Mouse (Mus musculus): ENCODE data around the gene Fbn1. TPM values are rescaled to one million over a fixed set of nuclear protein-coding genes. Genes with fewer than 3 reads are reported as not detected.

The Fbn1 gene
- total and polyA plus RNA-seq, 3 experiments: 15.0 to 43.9 (median 28.8) TPM

GRCm38 (mm10) chr2:125375926-125376325 lies 131.9 kb downstream of the Fbn1 start:
- Histone ChIP-seq H3K9ac (ENCODE audit: low read depth, low read length) (no peak overlapping the region), H3K79me2 (replicated peaks; ENCODE audit: control insufficient read depth, insufficient read depth, low read length) (no peaks in the 10 kb centered on the region), H3K36me3 (ENCODE audit: control insufficient read depth, insufficient read depth, low read length) (peaks cover 6% of the 10 kb centered on the region), H3K4me3 (no peak overlapping the region), H3K27ac (no peak overlapping the region), H3K4me1 (ENCODE audit: control insufficient read depth, insufficient read depth, low read length) (no peaks in the 10 kb centered on the region; the same call in 1 of the 2 replicates), H3K27me3 (ENCODE audit: control insufficient read depth, insufficient read depth, low read length) (no peaks in the 10 kb centered on the region)
- no peak for TF ChIP-seq POLR2A (IDR thresholded peaks at IDR 0.05; ENCODE audit: insufficient read depth, low read depth, low read length)
- TF ChIP-seq CTCF (IDR thresholded peaks at IDR 0.05): no peak
- TF ChIP-seq EP300 (IDR thresholded peaks at IDR 0.05; ENCODE audit: insufficient read depth, low read depth, low read length): no peak
- 83% methylated on average over 5 of the region's 5 CpGs for WGBS
- intact Hi-C loops (cut with DNase I): no loop called here
- no peak for DNase-seq

GRCm38 (mm10) chr2:125375301-125375700 lies 132.5 kb downstream of the Fbn1 start:
- intact Hi-C loops (cut with DNase I): no loop called here
- Histone ChIP-seq H3K79me2 (replicated peaks; ENCODE audit: control insufficient read depth, insufficient read depth, low read length) (no peaks in the 10 kb centered on the region), H3K4me3 (no peak overlapping the region), H3K27me3 (ENCODE audit: control insufficient read depth, insufficient read depth, low read length) (no peaks in the 10 kb centered on the region), H3K9ac (ENCODE audit: low read depth, low read length) (no peak overlapping the region), H3K36me3 (ENCODE audit: control insufficient read depth, insufficient read depth, low read length) (peaks cover 6% of the 10 kb centered on the region), H3K27ac (no peak overlapping the region), H3K4me1 (ENCODE audit: control insufficient read depth, insufficient read depth, low read length) (no peaks in the 10 kb centered on the region)
- TF ChIP-seq EP300 (IDR thresholded peaks at IDR 0.05; ENCODE audit: insufficient read depth, low read depth, low read length) (no peak), CTCF (IDR thresholded peaks at IDR 0.05) (no peak), POLR2A (IDR thresholded peaks at IDR 0.05; ENCODE audit: insufficient read depth, low read depth, low read length) (no peak)
- 90% methylated on average over 10 of the region's 10 CpGs for WGBS
- no peak for DNase-seq

- intact Hi-C loops (cut with DNase I): no loop called here
- no peak for TF ChIP-seq POLR2A (IDR thresholded peaks at IDR 0.05; ENCODE audit: insufficient read depth, low read depth, low read length)
- TF ChIP-seq EP300 (IDR thresholded peaks at IDR 0.05; ENCODE audit: insufficient read depth, low read depth, low read length): no peak
- TF ChIP-seq CTCF (IDR thresholded peaks at IDR 0.05): no peak
- Histone ChIP-seq H3K4me1 (ENCODE audit: control insufficient read depth, insufficient read depth, low read length) (no peaks in the 10 kb centered on the region; the same call in 1 of the 2 replicates), H3K27ac (no peak overlapping the region; the same call in 1 of the 2 replicates), H3K36me3 (ENCODE audit: control insufficient read depth, insufficient read depth, low read length) (peaks cover 6% of the 10 kb centered on the region; the same call in 1 of the 2 replicates), H3K27me3 (ENCODE audit: control insufficient read depth, insufficient read depth, low read length) (no peaks in the 10 kb centered on the region), H3K9ac (ENCODE audit: low read depth, low read length) (no peak overlapping the region), H3K79me2 (replicated peaks; ENCODE audit: control insufficient read depth, insufficient read depth, low read length) (no peaks in the 10 kb centered on the region), H3K4me3 (no peak overlapping the region)
- no peak for DNase-seq
- 86% methylated on average over 8 of the region's 8 CpGs for WGBS
Measured at GRCm38 (mm10) chr2:125369666-125370065, 138.1 kb downstream of the Fbn1 start.

GRCm38 (mm10) chr2:125368616-125369015 lies 139.2 kb downstream of the Fbn1 start:
- no peaks in the 10 kb centered on the region; the same call in 1 of the 2 replicates for H3K4me1 ChIP-seq (ENCODE audit: control insufficient read depth, insufficient read depth, low read length)
- TF ChIP-seq POLR2A (IDR thresholded peaks at IDR 0.05; ENCODE audit: insufficient read depth, low read depth, low read length) (no peak), EP300 (IDR thresholded peaks at IDR 0.05; ENCODE audit: insufficient read depth, low read depth, low read length) (no peak), CTCF (IDR thresholded peaks at IDR 0.05) (no peak)
- 54% methylated on average over 4 of the region's 4 CpGs for WGBS
- no peaks in the 10 kb centered on the region for H3K79me2 ChIP-seq (replicated peaks; ENCODE audit: control insufficient read depth, insufficient read depth, low read length)
- H3K9ac ChIP-seq (ENCODE audit: low read depth, low read length): no peak overlapping the region
- intact Hi-C loops (cut with DNase I): no loop called here
- peaks cover 6% of the 10 kb centered on the region; the same call in 1 of the 2 replicates for H3K36me3 ChIP-seq (ENCODE audit: control insufficient read depth, insufficient read depth, low read length)
- peak in 1 of 2 experiments; percentile 38 for DNase-seq
- no peaks in the 10 kb centered on the region for H3K27me3 ChIP-seq (ENCODE audit: control insufficient read depth, insufficient read depth, low read length)
- H3K4me3 ChIP-seq: no peak overlapping the region
- peak overlapping the region; percentile 38 for H3K27ac ChIP-seq

- TF ChIP-seq EP300 (IDR thresholded peaks at IDR 0.05; ENCODE audit: insufficient read depth, low read depth, low read length) (no peak), POLR2A (IDR thresholded peaks at IDR 0.05; ENCODE audit: insufficient read depth, low read depth, low read length) (no peak), CTCF (IDR thresholded peaks at IDR 0.05) (no peak)
- peaks cover 10% of the 10 kb centered on the region for H3K36me3 ChIP-seq (ENCODE audit: control insufficient read depth, insufficient read depth, low read length)
Measured at GRCm38 (mm10) chr2:125361661-125362060, 146.1 kb downstream of the Fbn1 start.

GRCm38 (mm10) chr2:125356486-125356885 lies 151.3 kb downstream of the Fbn1 start:
- Histone ChIP-seq H3K27me3 (ENCODE audit: control insufficient read depth, insufficient read depth, low read length) (no peaks in the 10 kb centered on the region), H3K79me2 (replicated peaks; ENCODE audit: control insufficient read depth, insufficient read depth, low read length) (no peaks in the 10 kb centered on the region), H3K27ac (peak overlapping the region; percentile 60), H3K9ac (ENCODE audit: low read depth, low read length) (no peak overlapping the region), H3K36me3 (ENCODE audit: control insufficient read depth, insufficient read depth, low read length) (peaks cover 16% of the 10 kb centered on the region), H3K4me3 (no peak overlapping the region), H3K4me1 (ENCODE audit: control insufficient read depth, insufficient read depth, low read length) (peaks cover 11% of the 10 kb centered on the region)
- intact Hi-C loops (cut with DNase I): loop anchor here (5.0 kb wide), 1 partner anchor 151 kb away; the partner anchor contains the start of genes Fbn1 and Gm9913
- TF ChIP-seq CTCF (IDR thresholded peaks at IDR 0.05) (no peak), EP300 (IDR thresholded peaks at IDR 0.05; ENCODE audit: insufficient read depth, low read depth, low read length) (no peak), POLR2A (IDR thresholded peaks at IDR 0.05; ENCODE audit: insufficient read depth, low read depth, low read length) (no peak)
- no peak for DNase-seq
- 28% methylated on average over 3 of the region's 3 CpGs for WGBS

More at GRCm38 (mm10) chr2:125361661-125362060, 146.1 kb downstream of the Fbn1 start:
- no peak for DNase-seq
- Histone ChIP-seq H3K27ac (no peak overlapping the region), H3K9ac (ENCODE audit: low read depth, low read length) (no peak overlapping the region), H3K27me3 (ENCODE audit: control insufficient read depth, insufficient read depth, low read length) (no peaks in the 10 kb centered on the region), H3K4me3 (no peak overlapping the region), H3K79me2 (replicated peaks; ENCODE audit: control insufficient read depth, insufficient read depth, low read length) (no peaks in the 10 kb centered on the region), H3K4me1 (ENCODE audit: control insufficient read depth, insufficient read depth, low read length) (peaks cover 3% of the 10 kb centered on the region; the same call in 1 of the 2 replicates)
- intact Hi-C loops (cut with DNase I): no loop called here
- 57% methylated on average over 4 of the region's 4 CpGs for WGBS

Data from heart, adult 2 months (tissue).